Mouse (Mus musculus) erythroblast, adult 5-6 weeks (primary cell): ENCODE measurements around the gene Mau2. TPM values are rescaled to one million over a fixed set of nuclear protein-coding genes. Genes with fewer than 3 reads are reported as not detected.
"Not testable (repeated sequence)": the region's sequence is repeated elsewhere in the genome, so short reads cannot be mapped to it uniquely, and the experiment has no call there.

ENCODE experiments used
- ATAC-seq: replicated peaks from 2 replicates; pipeline ENCODE4 v1.8.0; 2016; ENCODE audit warnings: moderate number of reproducible peaks, mild to moderate bottlenecking, moderate TSS enrichment, inconsistent platforms; ENCODE audit not compliant: poor library complexity, low FRiP score, severe bottlenecking
- total RNA-seq, 2 experiments: library from RNA; stranded (forward) in 1 of 2; stranded (reverse) in 1 of 2; fragments of 150-400 nt in 1 of 2; fragments of 200-764, 138-1000 nt in 1 of 2; gene quantifications; 2 replicates each; pipeline versions ENCODE4 v1.2.3 to v1.2.4; 2015 to 2017; ENCODE audit warnings: low replicate concordance in 2 of 2

Mau2 gene
- total RNA-seq, 2 experiments from 2014 or later, result 24.0 to 49.5 TPM

DNA sequence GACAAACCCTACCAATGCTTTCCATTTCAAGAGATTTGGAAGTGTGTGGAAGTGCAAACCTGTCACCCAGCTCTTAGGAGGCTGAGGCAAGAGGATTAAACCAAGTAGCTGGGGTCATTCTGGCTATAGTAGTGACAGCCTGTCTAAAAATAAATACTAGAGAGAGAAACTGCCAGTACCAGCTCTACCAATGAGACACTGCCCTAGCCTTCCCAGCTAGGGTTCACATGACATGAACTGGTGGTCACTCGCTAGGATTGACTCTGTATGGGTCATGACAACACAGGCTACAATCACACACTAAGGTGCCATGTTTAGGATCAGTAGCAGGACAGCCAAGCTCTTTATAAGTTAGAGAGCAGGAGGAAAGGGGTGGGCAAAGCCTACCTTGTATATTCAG lies 12.3 kb downstream of the Mau2 start:
- ATAC-seq, result no peak

- no peak for ATAC-seq
Observed at GRCm38 (mm10) chr8:70026151-70026550, 16.4 kb downstream of the Mau2 start.

DNA sequence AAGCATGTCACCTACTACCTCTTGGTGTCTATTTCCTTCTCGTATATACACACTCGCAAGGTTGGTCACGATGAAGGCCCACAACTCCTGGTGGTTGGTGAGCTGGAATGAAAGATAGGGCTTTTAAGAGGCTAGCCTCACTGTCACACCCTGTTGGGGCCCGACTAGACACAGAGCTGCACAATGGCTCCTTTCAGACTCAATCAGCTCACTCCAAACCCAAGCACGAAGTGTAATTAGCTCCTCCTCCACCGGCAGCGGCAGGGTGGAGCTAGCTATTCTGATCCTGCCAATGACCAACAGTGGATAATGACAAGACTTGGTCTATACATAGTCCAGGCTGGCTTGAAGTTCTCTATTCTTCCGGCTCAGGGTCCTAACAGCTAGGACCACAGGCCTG lies 18.9 kb downstream of the Mau2 start:
- no peak for ATAC-seq

GRCm38 (mm10) chr8:70015017-70015416 lies 27.5 kb downstream of the Mau2 start:
- no peak for ATAC-seq

GRCm38 (mm10) chr8:70012763-70013162 lies 29.8 kb downstream of the Mau2 start:
- no peak for ATAC-seq

DNA sequence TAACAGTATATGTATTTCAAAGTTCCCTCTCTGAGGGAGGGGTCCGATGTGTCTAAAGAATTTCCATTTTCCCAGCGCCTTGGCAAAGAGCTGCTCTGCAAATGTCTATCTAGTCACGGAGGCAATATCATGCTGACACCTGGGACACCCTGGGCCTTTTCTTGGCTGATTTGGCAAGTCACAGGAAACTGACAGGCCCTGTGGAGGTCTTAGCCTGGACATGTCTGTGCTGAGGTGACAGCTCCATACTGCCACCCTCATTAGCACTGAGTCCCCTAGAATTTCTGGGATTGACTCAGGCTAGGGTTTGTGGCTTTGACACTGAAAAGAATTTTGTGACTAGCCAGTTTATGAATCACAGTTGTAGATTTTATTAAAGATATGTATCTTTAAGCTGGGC lies 30.2 kb downstream of the Mau2 start:
- no peak for ATAC-seq

- ATAC-seq, result not testable (repeated sequence)
Observed at GRCm38 (mm10) chr8:70010796-70011195, 31.7 kb downstream of the Mau2 start.

DNA sequence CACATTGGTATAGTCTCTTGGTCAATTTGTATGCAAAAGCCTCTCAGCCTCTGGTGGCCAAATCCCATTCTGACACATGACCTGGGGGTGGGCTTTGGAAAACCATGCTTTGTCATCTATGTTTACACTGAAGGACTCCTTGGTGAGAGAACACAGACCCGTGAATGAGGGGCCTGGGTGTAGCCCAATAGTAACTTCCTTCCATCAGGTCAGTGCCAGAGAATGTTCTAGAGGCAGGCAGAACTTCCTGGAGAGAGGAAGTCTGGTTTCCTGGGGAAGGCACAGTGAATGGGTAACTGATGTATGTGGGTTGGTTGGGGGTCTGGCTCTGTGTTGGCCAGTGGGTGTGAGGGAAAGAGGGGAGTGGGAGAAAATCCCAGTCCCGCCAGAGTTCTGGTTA lies 37.4 kb downstream of the Mau2 start:
- ATAC-seq, result no peak

DNA sequence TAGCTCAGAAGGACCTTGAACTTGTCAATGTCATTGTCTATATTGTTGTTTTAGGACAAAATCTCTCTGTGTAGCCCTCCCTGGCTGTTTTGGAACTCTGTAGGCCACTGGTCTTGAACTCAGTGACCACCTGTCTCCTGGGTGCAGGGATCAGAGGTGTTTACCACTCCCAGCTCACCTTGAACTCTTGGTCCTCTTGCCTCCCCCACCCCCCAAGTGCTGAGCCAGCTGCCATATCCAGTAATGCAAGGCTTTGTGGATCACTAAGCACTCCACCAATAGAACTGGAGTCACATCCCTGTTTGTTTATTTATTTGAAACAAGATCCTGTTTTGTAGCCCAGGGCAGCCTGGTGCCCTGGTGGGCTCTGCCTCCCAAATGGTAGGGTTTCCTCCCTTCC lies 38.2 kb downstream of the Mau2 start:
- ATAC-seq, result no peak

DNA sequence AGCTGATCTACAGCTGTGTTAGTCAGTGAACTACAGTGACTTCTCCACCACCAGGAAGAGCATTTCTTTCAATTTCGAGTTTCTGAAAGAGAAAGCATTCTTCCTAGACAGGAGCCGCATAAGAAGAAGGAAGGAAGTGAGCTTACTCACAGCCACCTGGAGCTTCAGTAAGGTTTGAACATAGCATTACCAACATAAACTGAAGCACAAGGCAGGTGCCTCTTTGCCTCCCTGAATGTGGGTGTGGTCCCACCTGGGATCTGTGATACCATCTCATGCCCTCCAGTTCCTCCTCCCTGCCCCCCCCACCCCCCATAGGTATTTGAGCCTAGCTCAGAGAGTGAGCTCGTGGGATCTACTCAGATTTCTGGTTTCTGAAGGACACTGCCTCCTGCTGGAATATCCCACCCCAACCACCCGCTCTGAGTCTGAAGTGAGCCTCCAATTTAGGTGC lies 39.3 kb downstream of the Mau2 start:
- no peak for ATAC-seq

DNA sequence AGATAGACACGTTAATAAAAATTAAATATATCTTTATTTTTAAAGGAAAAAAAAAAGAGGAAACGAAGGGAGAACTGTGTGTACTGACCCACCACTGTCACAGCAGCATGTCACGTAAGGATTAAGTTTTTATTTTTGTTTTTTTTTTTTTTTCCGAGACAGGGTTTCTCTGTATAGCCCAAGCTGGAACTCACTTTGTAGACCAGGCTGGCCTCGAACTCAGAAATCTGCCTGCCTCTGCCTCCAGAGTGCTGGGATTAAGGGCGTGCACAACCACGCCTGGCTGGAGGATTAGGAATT lies 40.7 kb downstream of the Mau2 start:
- not testable (repeated sequence) for ATAC-seq

- peak; percentile 79 for ATAC-seq
Observed at GRCm38 (mm10) chr8:70001176-70001891, 41.2 kb downstream of the Mau2 start.

- no peak for ATAC-seq
Observed at GRCm38 (mm10) chr8:70000226-70000625, 42.3 kb downstream of the Mau2 start.

- no peak for ATAC-seq
Observed at GRCm38 (mm10) chr8:69999236-69999635, 43.3 kb downstream of the Mau2 start.

- no peak for ATAC-seq
Observed at GRCm38 (mm10) chr8:69998706-69999105, 43.8 kb downstream of the Mau2 start.

DNA sequence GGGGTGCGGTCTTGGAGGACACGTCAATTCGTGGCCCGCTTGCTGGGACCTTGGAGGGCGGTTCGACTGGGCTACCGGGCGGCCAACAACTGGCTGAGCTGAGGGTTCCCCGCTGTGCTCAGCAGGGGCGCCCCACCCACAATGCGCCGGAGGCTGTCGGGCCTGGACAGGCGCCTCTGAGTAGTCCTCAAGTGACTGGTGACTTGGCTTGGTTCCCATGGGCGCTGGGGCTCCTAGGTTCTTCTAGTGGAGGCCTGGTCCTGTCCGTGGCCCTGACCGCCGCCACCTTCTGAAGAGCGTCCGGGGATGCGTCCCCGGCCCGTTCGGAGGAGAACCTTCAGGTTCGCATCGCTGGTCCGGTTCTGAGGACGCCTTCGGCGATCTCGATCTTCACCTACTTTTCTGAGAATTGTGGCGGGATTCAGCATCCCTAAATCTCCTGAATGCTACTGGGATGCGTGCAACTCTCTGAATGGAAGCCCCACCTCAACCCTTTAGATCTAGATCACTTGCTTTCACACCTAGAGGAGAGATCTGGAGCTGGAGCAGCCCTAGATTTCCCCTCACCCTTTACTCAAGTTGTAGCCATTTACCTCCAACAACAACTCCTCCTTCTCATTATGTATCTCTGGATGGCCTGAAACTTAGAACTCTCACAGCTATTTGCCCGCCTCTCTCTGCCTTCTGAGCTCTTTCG lies 45.8 kb downstream of the Mau2 start:
- no peak for ATAC-seq

- peak; percentile 93 for ATAC-seq
Observed at GRCm38 (mm10) chr8:69995776-69996588, 46.6 kb downstream of the Mau2 start, which contains the start of gene Gatad2a. TSS of gene Gatad2a (minus strand) at chr8:69996384.

DNA sequence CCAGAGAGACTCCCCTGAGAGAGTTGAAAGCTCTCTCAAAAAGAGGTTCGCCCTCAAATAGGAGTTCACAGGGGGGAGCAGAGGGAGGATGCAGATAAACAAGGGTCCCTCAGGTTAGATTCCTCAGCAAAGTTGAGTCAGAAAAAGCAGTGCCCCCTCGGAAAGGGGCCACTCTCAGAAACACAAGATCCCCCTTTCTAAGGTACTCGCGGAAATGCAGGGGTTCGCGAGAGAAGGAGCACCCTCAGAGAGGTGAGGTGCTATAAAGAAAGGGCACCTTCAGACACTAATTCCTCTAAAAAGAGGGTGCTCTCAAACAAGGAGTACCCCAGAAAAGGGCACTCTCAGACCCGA lies 47.1 kb downstream of the Mau2 start:
- no peak for ATAC-seq

- ATAC-seq, result not testable (repeated sequence)
Observed at GRCm38 (mm10) chr8:69988936-69989335, 53.6 kb downstream of the Mau2 start.

DNA sequence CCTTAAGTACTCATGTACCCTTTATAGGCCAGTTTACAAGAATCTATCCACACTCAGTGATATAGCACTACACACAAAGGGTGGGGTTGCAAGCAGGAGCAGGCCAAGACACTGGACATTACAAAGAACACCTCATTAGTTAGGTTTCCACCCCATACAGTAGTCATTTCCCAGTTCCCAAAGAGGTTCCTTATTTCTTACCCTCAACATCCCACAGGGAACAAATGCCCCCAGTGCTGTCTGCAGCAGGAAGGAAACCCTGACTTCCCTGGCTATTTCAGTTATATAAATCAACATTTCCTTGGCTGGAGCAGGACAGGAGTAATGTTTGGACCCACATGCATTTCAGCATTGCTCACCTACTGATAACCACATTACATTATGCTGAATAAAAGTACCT lies 54.8 kb downstream of the Mau2 start:
- ATAC-seq, result no peak
